Mouse (Mus musculus) heart, embryonic 13.5 days (tissue): ENCODE measurements around the gene Timm10b. TPM values are rescaled to one million over a fixed set of nuclear protein-coding genes. Genes with fewer than 3 reads are reported as not detected.

Experiments
- ATAC-seq: fragments of 200-750 bp; cut with Nextera tagmentation; 2 replicates; pipeline ENCODE4 v1.8.0; 2017; ENCODE audit warnings: moderate TSS enrichment; ENCODE audit not compliant: insufficient number of reproducible peaks, low FRiP score, low TSS enrichment; ENCODE audit errors: extremely low read depth
- H3K27ac ChIP-seq: fragments of 300-500 bp; sonication (generic); replicated peaks from 2 replicates; pipeline ENCODE4 v1.5.1; 2015; ENCODE audit warnings: moderate library complexity, mild to moderate bottlenecking, inconsistent platforms
- H3K27me3 ChIP-seq: fragments of 300-500 bp; sonication (generic); replicated peaks from 2 replicates; pipeline ENCODE4 v1.6.1; 2015; ENCODE audit warnings: mild to moderate bottlenecking, inconsistent platforms
- H3K36me3 ChIP-seq: fragments of 300-500 bp; sonication (generic); 2 replicates; pipeline ENCODE4 v1.6.1; 2015; ENCODE audit warnings: mild to moderate bottlenecking, inconsistent platforms
- H3K4me1 ChIP-seq: fragments of 300-500 bp; sonication (generic); 2 replicates; pipeline ENCODE4 v1.6.1; 2015; ENCODE audit warnings: inconsistent platforms
- H3K4me2 ChIP-seq: fragments of 300-500 bp; sonication (generic); 2 replicates; pipeline ENCODE4 v1.6.1; 2015; ENCODE audit warnings: inconsistent platforms, mild to moderate bottlenecking, moderate library complexity
- H3K4me3 ChIP-seq: fragments of 300-500 bp; sonication (generic); 2 replicates; pipeline ENCODE4 v1.5.1; 2015; ENCODE audit warnings: moderate library complexity, mild to moderate bottlenecking, inconsistent platforms
- H3K9ac ChIP-seq: fragments of 300-500 bp; sonication (generic); 2 replicates; pipeline ENCODE4 v1.6.1; 2015; ENCODE audit warnings: inconsistent platforms, mild to moderate bottlenecking, moderate library complexity
- H3K9me3 ChIP-seq: fragments of 300-500 bp; sonication (generic); 2 replicates; pipeline ENCODE4 v1.6.1; 2016; ENCODE audit warnings: inconsistent platforms
- WGBS: fragments of 180-500 bp; shearing (Covaris S2); methylation state at CpG from one replicate; pipeline ENCODE4 v1.1.7; 2015; ENCODE audit warnings: mixed read lengths; 5-methylcytosine and 5-hydroxymethylcytosine counted together
- polyA plus RNA-seq: library from polyadenylated mRNA; unstranded; fragments of >200 nt; fragmentation: Nextera tagmentation; extraction: Ambion mirVana; gene quantifications from 2 replicates; pipeline ENCODE4 v1.2.1, GENCODE M21; 2015

Gene Timm10b
- polyA plus RNA-seq, 1 experiment from 2014 or later: 162 TPM

GRCm38 (mm10) chr7:105621646-105622292 is 18.1 kb upstream of the Timm10b start:
- whole genome bisulfite sequencing: 67% methylated on average over 8 of the region's 8 CpGs
- no peak overlapping the region for H3K4me2 ChIP-seq

GRCm38 (mm10) chr7:105625397-105625796 is 14.5 kb upstream of the Timm10b start:
- no peak for ATAC-seq
- no peak overlapping the region for H3K27ac ChIP-seq
- H3K27me3 ChIP-seq: no peaks in the 10 kb centered on the region
- H3K9ac ChIP-seq: no peak overlapping the region
- H3K4me1 ChIP-seq: peaks cover 41% of the 10 kb centered on the region
- H3K36me3 ChIP-seq: peaks cover 49% of the 10 kb centered on the region
- H3K4me3 ChIP-seq: no peak overlapping the region
- 66% methylated on average over 6 of the region's 6 CpGs for WGBS
- H3K9me3 ChIP-seq: no peaks in the 10 kb centered on the region
- no peak overlapping the region for H3K4me2 ChIP-seq

More at GRCm38 (mm10) chr7:105621646-105622292, 18.1 kb upstream of the Timm10b start:
- no peak overlapping the region for H3K27ac ChIP-seq
- peaks cover 34% of the 10 kb centered on the region for H3K4me1 ChIP-seq
- H3K9me3 ChIP-seq: no peaks in the 10 kb centered on the region
- no peaks in the 10 kb centered on the region for H3K27me3 ChIP-seq
- H3K4me3 ChIP-seq: no peak overlapping the region
- H3K9ac ChIP-seq: no peak overlapping the region
- no peak for ATAC-seq
- H3K36me3 ChIP-seq: peaks cover 85% of the 10 kb centered on the region

- peak overlapping the region; percentile 22; the same call in 1 of the 2 replicates for H3K4me2 ChIP-seq
These were observed 11.2 kb upstream of the Timm10b start for GRCm38 (mm10) chr7:105628633-105629032.

GRCm38 (mm10) chr7:105632551-105632972 is 7.3 kb upstream of the Timm10b start:
- H3K36me3 ChIP-seq: peaks cover 22% of the 10 kb centered on the region
- 13% methylated on average over 4 of the region's 4 CpGs for WGBS
- ATAC-seq: no peak
- H3K9ac ChIP-seq: peak overlapping the region; percentile 95
- H3K4me2 ChIP-seq: peak overlapping the region; percentile 90
- H3K27me3 ChIP-seq: no peaks in the 10 kb centered on the region
- peak overlapping the region; percentile 93 for H3K4me3 ChIP-seq
- H3K4me1 ChIP-seq: peaks cover 58% of the 10 kb centered on the region
- no peaks in the 10 kb centered on the region for H3K9me3 ChIP-seq
- peak overlapping the region; percentile 71; the same call in 1 of the 2 replicates for H3K27ac ChIP-seq

More at GRCm38 (mm10) chr7:105628633-105629032, 11.2 kb upstream of the Timm10b start:
- 14% methylated on average over 3 of the region's 3 CpGs for WGBS
- Histone ChIP-seq H3K36me3 (peaks cover 18% of the 10 kb centered on the region), H3K27me3 (no peaks in the 10 kb centered on the region), H3K4me3 (no peak overlapping the region), H3K9me3 (no peaks in the 10 kb centered on the region), H3K27ac (peak overlapping the region; percentile 64), H3K9ac (peak overlapping the region; percentile 15; the same call in 1 of the 2 replicates), H3K4me1 (peaks cover 53% of the 10 kb centered on the region)
- no peak for ATAC-seq

GRCm38 (mm10) chr7:105633127-105633800 is 6.6 kb upstream of the Timm10b start, which contains the start of gene Trim3:
Trim3 (minus strand) TSS chr7:105633571.
- ATAC-seq: peak; percentile 92
- under 1% methylated on average over 60 of the region's 71 CpGs for WGBS
- peaks cover 29% of the 10 kb centered on the region for H3K36me3 ChIP-seq

GRCm38 (mm10) chr7:105633801-105634135 is 6.1 kb upstream of the Timm10b start:
- H3K27ac ChIP-seq: peak overlapping the region; percentile 71
- peaks cover 58% of the 10 kb centered on the region for H3K4me1 ChIP-seq
- no peaks in the 10 kb centered on the region for H3K9me3 ChIP-seq
- 3% methylated on average over 10 of the region's 10 CpGs for WGBS
- ATAC-seq: no peak; the same call in 1 of the 2 replicates
- H3K27me3 ChIP-seq: no peaks in the 10 kb centered on the region
- peak overlapping the region; percentile 93 for H3K4me3 ChIP-seq
- peaks cover 34% of the 10 kb centered on the region for H3K36me3 ChIP-seq
- H3K9ac ChIP-seq: peak overlapping the region; percentile 95
- H3K4me2 ChIP-seq: peak overlapping the region; percentile 90

More at GRCm38 (mm10) chr7:105633127-105633800, 6.6 kb upstream of the Timm10b start, which contains the start of gene Trim3:
- Histone ChIP-seq H3K4me1 (peaks cover 59% of the 10 kb centered on the region), H3K9me3 (no peaks in the 10 kb centered on the region), H3K4me2 (peak within 1 kb of the TSS; percentile 90), H3K9ac (peak within 1 kb of the TSS; percentile 95), H3K27me3 (no peaks in the 10 kb centered on the region), H3K27ac (peak within 1 kb of the TSS; percentile 71), H3K4me3 (peak within 1 kb of the TSS; percentile 93)

GRCm38 (mm10) chr7:105634272-105634920 is 5.5 kb upstream of the Timm10b start:
- peak overlapping the region; percentile 71; the same call in 1 of the 2 replicates for H3K27ac ChIP-seq
- H3K4me1 ChIP-seq: peaks cover 58% of the 10 kb centered on the region
- peak overlapping the region; percentile 93 for H3K4me3 ChIP-seq
- no peaks in the 10 kb centered on the region for H3K27me3 ChIP-seq
- 62% methylated on average over 9 of the region's 9 CpGs for WGBS
- ATAC-seq: no peak
- H3K4me2 ChIP-seq: peak overlapping the region; percentile 90
- H3K9me3 ChIP-seq: no peaks in the 10 kb centered on the region
- peaks cover 34% of the 10 kb centered on the region for H3K36me3 ChIP-seq
- peak overlapping the region; percentile 95 for H3K9ac ChIP-seq

GRCm38 (mm10) chr7:105635726-105636125 is 4.1 kb upstream of the Timm10b start:
- 82% methylated on average over 2 of the region's 2 CpGs for WGBS
- Histone ChIP-seq H3K4me3 (no peak overlapping the region; the same call in 1 of the 2 replicates), H3K4me1 (peaks cover 50% of the 10 kb centered on the region), H3K36me3 (peaks cover 34% of the 10 kb centered on the region), H3K9me3 (no peaks in the 10 kb centered on the region), H3K9ac (no peak overlapping the region), H3K27ac (no peak overlapping the region), H3K4me2 (no peak overlapping the region), H3K27me3 (no peaks in the 10 kb centered on the region)
- ATAC-seq: no peak

- H3K36me3 ChIP-seq: peaks cover 56% of the 10 kb centered on the region
- H3K4me1 ChIP-seq: peaks cover 44% of the 10 kb centered on the region
- WGBS: 85% methylated on average over 6 of the region's 6 CpGs
- H3K27ac ChIP-seq: no peak overlapping the region
- no peak overlapping the region; the same call in 1 of the 2 replicates for H3K4me3 ChIP-seq
- peak overlapping the region; percentile 89 for H3K4me2 ChIP-seq
- H3K27me3 ChIP-seq: no peaks in the 10 kb centered on the region
- no peak for ATAC-seq
- peak overlapping the region; percentile 90; the same call in 1 of the 2 replicates for H3K9ac ChIP-seq
- no peaks in the 10 kb centered on the region for H3K9me3 ChIP-seq
These were observed 1.1 kb upstream of the Timm10b start for GRCm38 (mm10) chr7:105638776-105639175.

- WGBS: 52% methylated on average over 9 of the region's 9 CpGs
- Histone ChIP-seq H3K27me3 (no peaks in the 10 kb centered on the region), H3K9me3 (no peaks in the 10 kb centered on the region), H3K9ac (peak overlapping the region; percentile 90), H3K4me3 (peak overlapping the region; percentile 75), H3K36me3 (peaks cover 62% of the 10 kb centered on the region), H3K27ac (0 out of 2 replicates have a peak overlapping the region, but pooled peaks have one; percentile 53), H3K4me2 (peak overlapping the region; percentile 89), H3K4me1 (peaks cover 39% of the 10 kb centered on the region)
- ATAC-seq: no peak
These were observed 552 bp upstream of the Timm10b start for GRCm38 (mm10) chr7:105639304-105639703.
